Mouse (Mus musculus) G1E (cell line): ENCODE measurements at regions not wholly inside any gene's neighbourhood (a gene's known extent, or its start where the extent isn't known, plus 50 kb on each side); places are given as distances from the start of the nearest gene placed in this dataset.

Experiments
- CTCF ChIP-seq: IDR thresholded peaks from 2 replicates; pipeline ENCODE4 v1.5.1; 2012; ENCODE audit warnings: low read depth, low read length, inconsistent platforms, mixed read lengths
- GATA1 ChIP-seq: IDR thresholded peaks from 2 replicates; pipeline ENCODE4 v1.6.1; 2012; ENCODE audit warnings: borderline replicate concordance, low read length, inconsistent platforms, mixed read lengths

DNA sequence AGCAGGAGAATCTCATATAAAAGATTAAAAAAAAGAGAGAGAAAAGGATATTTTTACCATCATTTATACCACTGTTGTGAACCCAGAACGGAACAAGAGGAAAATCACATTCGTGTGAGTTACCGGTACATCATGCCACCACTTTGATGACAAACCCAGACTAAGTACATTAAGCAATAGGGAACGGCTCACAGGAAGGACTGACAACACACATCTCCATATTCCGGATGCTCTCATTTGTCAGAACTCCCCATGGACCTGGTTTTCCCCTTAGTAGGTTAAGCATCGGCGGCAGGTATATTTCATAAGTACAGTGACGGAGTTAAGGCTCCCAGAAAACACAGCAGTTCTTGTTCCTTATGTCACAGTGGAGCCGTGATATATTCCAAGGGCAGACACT, 170.8 kb upstream of the Mon1b start:
- TF ChIP-seq CTCF = no peak
- no peak for TF ChIP-seq GATA1
